Mouse (Mus musculus): ENCODE data around the gene Snx29.

DNA sequence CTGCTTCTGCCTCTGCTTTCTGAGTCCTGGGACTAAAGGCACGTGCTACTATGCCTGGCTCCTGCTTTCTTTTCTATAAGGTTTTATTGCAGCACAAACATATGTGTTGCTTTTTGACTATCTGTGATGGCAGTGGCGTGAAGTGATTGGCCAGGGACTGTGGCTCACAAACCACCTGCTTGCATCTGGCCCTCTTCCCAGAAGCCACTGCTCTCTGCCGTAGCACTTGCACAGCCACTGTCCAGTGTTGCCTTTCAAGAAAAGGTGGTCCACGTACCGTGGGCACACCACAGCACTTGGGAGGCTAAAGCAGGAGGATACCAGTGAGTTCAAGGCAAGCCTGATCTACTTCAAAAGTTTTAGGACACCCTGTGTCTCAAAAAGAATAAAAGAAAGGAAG, 154.9 kb downstream of the Snx29 start:
- TF ChIP-seq POLR2A (IDR thresholded peaks at IDR 0.05; ENCODE audit: borderline replicate concordance, control insufficient read depth, low read depth, low read length) (no peak), CTCF (IDR thresholded peaks at IDR 0.05; ENCODE audit: control insufficient read depth, insufficient read depth, low read length) (no peak)
